Mouse (Mus musculus): ENCODE data around the gene Mcm2. TPM values are rescaled to one million over a fixed set of nuclear protein-coding genes. Genes with fewer than 3 reads are reported as not detected.

The Mcm2 gene
- total and polyA plus RNA-seq, 3 experiments: 130 to 148 (median 148) TPM

DNA sequence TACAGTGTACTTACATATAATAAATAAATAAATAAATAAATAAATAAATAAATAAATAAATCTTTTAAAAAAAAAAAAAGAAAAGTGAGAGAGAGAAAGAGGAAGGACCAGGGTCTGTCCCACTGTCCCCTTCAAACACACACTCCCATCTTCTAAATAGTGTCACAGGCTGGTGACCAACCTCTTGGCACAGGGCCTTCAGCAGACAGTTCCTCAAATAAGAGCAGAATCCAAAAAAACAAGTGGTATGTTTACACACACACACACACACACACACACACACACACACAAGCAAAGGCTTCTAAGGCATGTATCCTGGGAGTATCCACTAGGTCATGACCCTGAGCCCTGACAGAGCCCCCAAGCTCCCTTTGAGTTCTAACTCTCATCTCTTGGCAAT, 49.2 kb upstream of the Mcm2 start:
- in situ Hi-C loops (cut with MboI; ENCODE audit: low pct_ligation_motif_present, low pct_unique_long_range_greater_than_20kb, low sequenced_read_pairs): no loop called here
- no peaks in the 10 kb centered on the region for H3K27me3 ChIP-seq (replicated peaks)
- TF ChIP-seq ELF1 (IDR thresholded peaks at IDR 0.05; ENCODE audit: low read depth, low read length) (no peak), IRF4 (IDR thresholded peaks at IDR 0.05; ENCODE audit: low read depth, low read length) (no peak), CTCF (conservative IDR thresholded peaks at IDR 0.05 in 1 of 2, IDR thresholded peaks at IDR 0.05 in 1 of 2; ENCODE audit: low read depth in 2 of 2, low read length in 2 of 2) (no peak), TCF12 (IDR thresholded peaks at IDR 0.05; ENCODE audit: low read depth, low read length) (no peak), CHD1 (IDR thresholded peaks at IDR 0.05; ENCODE audit: low read depth, low read length) (no peak), ZKSCAN1 (IDR thresholded peaks at IDR 0.05; ENCODE audit: borderline replicate concordance, low read depth, low read length) (no peak), PAX5 (IDR thresholded peaks at IDR 0.05; ENCODE audit: low read length) (no peak), EP300 (IDR thresholded peaks at IDR 0.05; ENCODE audit: low read length) (no peak), UBTF (IDR thresholded peaks at IDR 0.05; ENCODE audit: low read depth, low read length) (no peak), SIN3A (IDR thresholded peaks at IDR 0.05; ENCODE audit: low read length) (no peak), MXI1 (IDR thresholded peaks at IDR 0.05; ENCODE audit: low read depth, low read length) (no peak), RAD21 (IDR thresholded peaks at IDR 0.05; ENCODE audit: low read depth, low read length) (no peak), GABPA (IDR thresholded peaks at IDR 0.05; ENCODE audit: insufficient replicate concordance, low read depth, low read length) (no peak), NELFE (IDR thresholded peaks at IDR 0.05; ENCODE audit: low read depth, low read length) (no peak), ETS1 (conservative IDR thresholded peaks at IDR 0.05; ENCODE audit: low read depth, low read length) (no peak), MAFK (IDR thresholded peaks at IDR 0.05; ENCODE audit: insufficient replicate concordance, low read length) (no peak), NRF1 (IDR thresholded peaks at IDR 0.05; ENCODE audit: low read depth, low read length) (no peak), ZMIZ1 (IDR thresholded peaks at IDR 0.05; ENCODE audit: low read depth, low read length) (no peak), TBP (conservative IDR thresholded peaks at IDR 0.05; ENCODE audit: low read depth, low read length) (no peak), MYC (IDR thresholded peaks at IDR 0.05; ENCODE audit: low read depth, low read length) (no peak)
- H3K4me3 ChIP-seq (replicated peaks in 1 of 3; ENCODE audit: low read depth in 2 of 3, low read length in 2 of 3, poor library complexity in 1 of 3): no peak overlapping the region
- H3K4me2 ChIP-seq (ENCODE audit: insufficient read depth, low read depth, poor library complexity, severe bottlenecking): no peak overlapping the region
- no peak for DNase-seq (ENCODE audit: extremely low read depth)
- no peak overlapping the region for H3K9ac ChIP-seq (ENCODE audit: insufficient read depth, low read depth)
- H3K4me1 ChIP-seq (ENCODE audit: control insufficient read depth in 1 of 2, insufficient read depth in 2 of 2): peaks cover 6 to 20% of the 10 kb centered on the region in 2 experiments
- H3K27ac ChIP-seq (ENCODE audit: insufficient read depth, low read depth): no peak overlapping the region
- dilution Hi-C loops (cut with MboI; ENCODE audit: extremely low pct_ligation_motif_present, extremely low pct_unique_long_range_greater_than_20kb, low sequenced_read_pairs): no loop called here
- H3K79me2 ChIP-seq (replicated peaks; ENCODE audit: control insufficient read depth, extremely low read depth, insufficient read depth, poor library complexity, severe bottlenecking): no peaks in the 10 kb centered on the region
- no peaks in the 10 kb centered on the region for H3K9me3 ChIP-seq (replicated peaks; ENCODE audit: low read length)
- no peaks in the 10 kb centered on the region for H3K36me3 ChIP-seq (replicated peaks in 1 of 2; ENCODE audit: control insufficient read depth in 1 of 2, insufficient read depth in 1 of 2, low read length in 1 of 2)

DNA sequence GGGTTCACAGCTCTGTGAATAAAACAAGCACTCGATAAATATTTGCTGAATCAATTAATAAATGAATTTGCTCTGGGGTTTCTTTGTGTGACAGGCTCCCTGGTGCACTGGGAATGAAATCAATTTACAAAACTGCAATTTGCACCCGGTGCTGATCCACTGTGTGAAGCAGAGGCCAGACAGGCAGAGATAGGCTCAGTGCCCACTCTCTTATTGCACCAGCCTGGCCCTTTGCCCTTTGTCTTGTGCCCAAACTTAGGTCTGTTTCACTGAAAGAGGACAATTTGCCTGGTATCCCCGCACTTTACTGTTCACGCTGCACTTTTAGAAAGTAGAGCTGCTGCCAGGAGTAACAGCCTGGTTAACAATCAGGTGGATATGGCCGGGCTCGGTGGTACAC, 47.9 kb upstream of the Mcm2 start:
- Histone ChIP-seq H3K27ac (ENCODE audit: insufficient read depth, low read depth) (no peak overlapping the region), H3K79me2 (replicated peaks; ENCODE audit: control insufficient read depth, extremely low read depth, insufficient read depth, poor library complexity, severe bottlenecking) (no peaks in the 10 kb centered on the region), H3K4me3 (replicated peaks in 1 of 3; ENCODE audit: low read depth in 2 of 3, low read length in 2 of 3, poor library complexity in 1 of 3) (no peak overlapping the region), H3K9ac (ENCODE audit: insufficient read depth, low read depth) (no peak overlapping the region), H3K4me2 (ENCODE audit: insufficient read depth, low read depth, poor library complexity, severe bottlenecking) (no peak overlapping the region), H3K36me3 (replicated peaks in 1 of 2; ENCODE audit: control insufficient read depth in 1 of 2, insufficient read depth in 1 of 2, low read length in 1 of 2) (no peaks in the 10 kb centered on the region), H3K9me3 (replicated peaks; ENCODE audit: low read length) (no peaks in the 10 kb centered on the region), H3K4me1 (ENCODE audit: control insufficient read depth in 1 of 2, insufficient read depth in 2 of 2) (peaks cover 15 to 33% of the 10 kb centered on the region in 2 experiments), H3K27me3 (replicated peaks) (no peaks in the 10 kb centered on the region)
- dilution Hi-C loops (cut with MboI; ENCODE audit: extremely low pct_ligation_motif_present, extremely low pct_unique_long_range_greater_than_20kb, low sequenced_read_pairs) (no loop called here), in situ Hi-C loops (cut with MboI; ENCODE audit: low pct_ligation_motif_present, low pct_unique_long_range_greater_than_20kb, low sequenced_read_pairs) (no loop called here)
- no peak for TF ChIP-seq TCF12 (IDR thresholded peaks at IDR 0.05; ENCODE audit: low read depth, low read length)
- no peak for TF ChIP-seq ZMIZ1 (IDR thresholded peaks at IDR 0.05; ENCODE audit: low read depth, low read length)
- TF ChIP-seq ELF1 (IDR thresholded peaks at IDR 0.05; ENCODE audit: low read depth, low read length): no peak
- TF ChIP-seq MEF2A (IDR thresholded peaks at IDR 0.05; ENCODE audit: borderline replicate concordance, low read depth, low read length): no peak
- no peak for TF ChIP-seq POLR2A (IDR thresholded peaks at IDR 0.05; ENCODE audit: low read depth, low read length)
- TF ChIP-seq BHLHE40 (IDR thresholded peaks at IDR 0.05; ENCODE audit: low read depth, low read length): no peak
- TF ChIP-seq EP300 (IDR thresholded peaks at IDR 0.05; ENCODE audit: low read length): no peak
- no peak for TF ChIP-seq PAX5 (IDR thresholded peaks at IDR 0.05; ENCODE audit: low read length)
- TF ChIP-seq TBP (conservative IDR thresholded peaks at IDR 0.05; ENCODE audit: low read depth, low read length): no peak
- no peak for TF ChIP-seq E2F4 (IDR thresholded peaks at IDR 0.05; ENCODE audit: insufficient replicate concordance, low read depth, low read length)
- TF ChIP-seq IRF4 (IDR thresholded peaks at IDR 0.05; ENCODE audit: low read depth, low read length): no peak
- no peak for TF ChIP-seq GABPA (IDR thresholded peaks at IDR 0.05; ENCODE audit: insufficient replicate concordance, low read depth, low read length)
- TF ChIP-seq CHD2 (IDR thresholded peaks at IDR 0.05; ENCODE audit: low read length): no peak
- TF ChIP-seq UBTF (IDR thresholded peaks at IDR 0.05; ENCODE audit: low read depth, low read length): no peak
- TF ChIP-seq NRF1 (IDR thresholded peaks at IDR 0.05; ENCODE audit: low read depth, low read length): no peak
- TF ChIP-seq HCFC1 (IDR thresholded peaks at IDR 0.05; ENCODE audit: low read depth, low read length): no peak
- no peak for TF ChIP-seq CTCF (conservative IDR thresholded peaks at IDR 0.05 in 1 of 2, IDR thresholded peaks at IDR 0.05 in 1 of 2; ENCODE audit: low read depth in 2 of 2, low read length in 2 of 2)
- DNase-seq (ENCODE audit: extremely low read depth): no peak
